Mouse (Mus musculus) embryonic stem cell, embryonic (primary cell): ENCODE measurements at regions not wholly inside any gene's neighbourhood (a gene's known extent, or its start where the extent isn't known, plus 50 kb on each side); places are given as distances from the start of the nearest gene placed in this dataset.

ENCODE experiments used
- CTCF ChIA-PET, 4 experiments: fragments of 300-600 bp in 2 of 4; fragments of 350-600 bp in 2 of 4; sonication (Branson Sonifier 250); formaldehyde crosslinking; loops; one replicate each; lab custom pipeline; 2022; ENCODE audit warnings: inconsistent platforms in 2 of 4; lab: Charles Lee
- POLR2A ChIA-PET, 4 experiments: fragments of 300-600 bp in 2 of 4; fragments of 350-600 bp in 2 of 4; sonication (Branson Sonifier 250); formaldehyde crosslinking; loops; one replicate each; lab custom pipeline; 2022; ENCODE audit warnings: antibody characterized with exemption in 4 of 4, inconsistent platforms in 1 of 4; lab: Charles Lee

DNA sequence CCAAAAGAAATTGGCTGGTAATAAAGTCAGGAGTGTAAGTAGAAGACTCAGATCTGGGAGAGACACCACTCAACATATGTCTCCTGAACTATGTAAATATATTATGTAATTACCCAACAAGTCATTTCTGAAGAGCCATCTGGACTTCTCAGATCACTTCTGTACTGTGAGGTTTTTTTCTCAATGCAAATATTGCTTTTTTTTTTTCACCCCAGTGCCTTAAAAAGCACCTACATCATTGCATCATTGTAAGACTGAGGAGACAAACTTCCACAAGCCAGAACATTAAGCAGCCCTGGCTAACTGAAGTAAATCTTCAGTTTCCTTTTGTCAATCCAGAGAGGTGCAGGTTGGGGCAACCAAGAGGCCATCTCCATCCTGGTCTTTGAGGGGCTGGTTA, 55.8 kb upstream of the Adtrp start:
- POLR2A ChIA-PET = no interaction called here
- CTCF ChIA-PET = no interaction called here

DNA sequence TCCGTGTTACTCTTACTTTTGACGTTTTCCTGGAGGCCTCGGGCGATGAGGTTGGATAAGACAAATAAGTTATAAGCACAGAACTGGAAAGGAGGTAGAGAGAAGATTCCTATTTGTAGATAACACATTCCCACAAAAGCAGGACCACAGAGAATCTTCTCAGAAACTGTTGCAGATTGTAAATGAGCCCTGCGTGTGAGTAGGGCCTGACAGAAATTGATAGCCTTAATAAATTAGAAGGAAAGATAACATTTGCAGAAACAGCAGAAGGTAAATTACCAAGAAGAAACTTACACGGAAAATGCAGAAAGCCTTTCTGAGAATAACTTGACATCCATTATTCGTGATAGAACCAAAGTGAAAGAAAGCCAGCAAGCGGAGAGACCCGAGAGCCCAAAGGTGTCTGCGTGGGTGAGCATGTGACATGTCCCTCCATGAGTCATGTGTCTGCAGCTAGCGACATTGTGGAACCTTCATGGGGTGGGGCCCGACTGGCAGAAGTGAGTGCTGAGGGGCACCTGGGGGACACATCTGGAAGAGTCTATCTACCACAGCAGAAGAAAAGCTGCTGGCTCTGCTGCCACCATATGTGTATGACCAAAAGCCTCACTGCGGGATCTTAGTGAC, 52.5 kb upstream of the Adtrp start:
- CTCF ChIA-PET = no interaction called here
- POLR2A ChIA-PET = no interaction called here

DNA sequence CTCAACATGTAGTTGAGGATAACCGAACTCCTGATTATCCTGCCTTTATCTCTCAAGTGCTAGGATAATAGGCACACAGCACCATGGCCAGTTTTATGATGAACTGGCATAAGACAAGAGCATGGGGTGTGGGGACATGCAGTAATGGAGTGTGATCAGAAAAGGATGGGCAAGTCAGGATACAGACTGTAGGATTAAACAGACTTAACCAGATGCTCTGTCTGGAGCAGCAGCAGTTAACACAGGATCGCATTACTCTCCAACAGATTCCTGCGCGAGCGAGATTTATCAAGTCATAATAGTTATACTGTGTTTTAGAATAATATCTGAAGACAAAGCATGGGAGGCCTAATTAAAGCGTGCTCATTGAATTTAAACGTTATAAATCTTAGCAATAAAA, 51.8 kb upstream of the Adtrp start:
- POLR2A ChIA-PET = no interaction called here
- CTCF ChIA-PET = no interaction called here

DNA sequence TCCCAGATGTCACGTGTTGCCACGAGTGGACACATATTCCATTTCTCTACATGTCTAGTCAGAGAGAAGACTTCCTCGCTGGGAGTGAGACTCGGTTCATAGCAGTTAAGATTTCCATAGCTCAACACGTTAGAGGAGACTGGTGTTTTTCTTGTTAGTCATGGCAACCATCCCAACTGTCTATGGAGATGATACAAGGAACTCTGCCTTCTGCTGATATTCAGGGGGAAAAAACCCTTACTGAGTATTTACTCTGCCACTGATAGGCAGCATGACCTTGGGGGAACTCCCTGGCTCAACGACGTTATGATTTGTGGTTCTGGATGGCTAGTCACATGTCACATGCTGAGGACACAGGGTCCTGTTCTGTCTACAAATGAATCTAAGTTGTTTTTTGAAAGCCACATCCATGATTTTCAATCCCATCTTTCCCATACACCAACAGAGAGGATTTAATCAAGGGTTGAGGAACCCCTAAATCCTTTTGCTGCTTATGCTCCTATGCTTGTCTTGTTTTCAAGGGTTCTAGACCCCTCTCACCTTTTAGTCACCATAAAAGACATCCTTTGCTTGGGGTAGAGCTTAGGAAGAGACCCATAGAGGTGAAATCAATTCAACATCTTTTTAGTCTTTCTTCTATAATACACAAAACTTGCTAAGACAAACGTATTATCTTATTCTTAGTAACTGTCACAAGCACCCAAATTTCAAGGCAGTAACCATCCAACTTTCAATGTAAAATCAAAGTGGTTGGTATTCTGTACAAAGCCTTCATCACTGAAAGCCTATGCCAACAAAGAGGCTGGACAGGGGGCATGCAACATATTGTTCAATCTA, 50.2 kb upstream of the Adtrp start:
- ChIA-PET CTCF (no interaction called here), POLR2A (interaction anchor here in 1 of 4 experiments (0.6 kb wide), 1 partner anchor 147 kb away, joined by 4 read pairs; no protein-coding TSS in a partner anchor)
